Mouse (Mus musculus): ENCODE results near the gene Il31. TPM values are rescaled to one million over a fixed set of nuclear protein-coding genes. Genes with fewer than 3 reads are reported as not detected.

Gene Il31
- not detected in 2 replicates for polyA plus RNA-seq (2014; fragmentation: Nextera tagmentation; extraction: Ambion mirVana)

DNA sequence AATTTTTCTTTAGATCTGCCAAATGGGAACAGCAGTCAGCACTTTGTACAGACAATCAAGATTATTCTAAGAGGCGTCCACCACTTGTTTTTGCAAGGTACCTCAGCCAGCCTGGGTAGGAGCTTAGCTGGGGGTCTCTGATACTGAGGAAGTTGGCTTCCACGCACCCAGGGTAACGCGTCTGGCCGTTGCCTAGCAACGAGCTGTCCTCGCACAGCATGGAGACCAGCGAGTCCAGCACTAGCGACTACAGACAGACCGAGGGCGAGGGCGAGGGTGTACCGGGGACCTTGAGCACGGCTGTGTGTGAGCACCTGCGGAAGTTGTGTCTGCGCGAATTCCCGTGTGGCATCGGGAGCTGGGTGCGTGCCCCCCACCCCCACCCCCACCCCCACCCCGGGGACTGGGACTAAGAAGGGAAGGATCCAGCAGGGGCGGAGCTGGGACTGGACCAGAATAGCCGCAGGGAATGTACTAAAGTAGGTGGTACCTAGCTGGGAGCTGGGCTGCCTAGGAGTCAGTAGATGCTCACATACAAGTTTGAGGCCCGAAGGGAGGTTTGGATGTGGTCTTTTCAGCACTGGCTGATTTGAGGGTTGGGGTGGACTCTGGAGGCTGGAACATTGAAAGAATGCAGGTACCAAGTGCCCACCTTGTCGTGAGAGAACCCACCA lies at the start of gene Il31, which contains the start of gene Lrrc43:
Gene Il31, minus strand, starts transcription at position 378 of the 674 bp plus-strand sequence.
Gene Lrrc43, plus strand, starts transcription at position 194 of the 674 bp plus-strand sequence.
- peak; percentile 54; the same call in 1 of the 2 replicates for ATAC-seq (ENCODE audit: insufficient number of reproducible peaks, low FRiP score, low TSS enrichment, low read depth)
- no peak within 1 kb of the TSS for H3K9ac ChIP-seq (ENCODE audit: low read length)
- 9% methylated on average over 25 of the region's 25 CpGs for WGBS

DNA sequence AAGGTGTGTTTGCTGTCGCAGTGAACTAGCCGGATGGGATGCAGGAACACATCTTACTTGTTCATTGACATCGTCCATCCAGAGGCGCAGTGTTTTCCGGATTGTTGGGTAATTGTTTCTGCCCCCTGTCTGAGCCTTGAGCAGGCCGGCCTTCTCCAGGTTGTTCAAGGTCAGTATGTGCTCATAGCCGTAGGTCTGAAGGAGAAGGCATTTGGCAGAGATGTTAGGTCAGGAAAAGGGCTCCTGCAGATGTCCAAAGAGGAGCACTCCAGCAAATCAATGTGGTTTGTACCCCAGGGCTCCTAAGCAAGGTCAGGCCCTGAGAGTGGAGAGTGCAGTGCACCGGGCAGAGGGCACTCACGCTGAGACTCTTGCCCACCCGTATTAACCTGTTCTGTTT lies 44.5 kb upstream of the Il31 start:
- no peaks in the 10 kb centered on the region for H3K27me3 ChIP-seq (ENCODE audit: control insufficient read depth, insufficient read depth, low read length)
- ATAC-seq (ENCODE audit: insufficient number of reproducible peaks, low FRiP score, low TSS enrichment, low read depth) (no peak), DNase-seq (ENCODE audit: low spot score) (no peak)
- 95% methylated on average over 10 of the region's 10 CpGs for WGBS
- no peak overlapping the region for H3K27ac ChIP-seq (replicated peaks; ENCODE audit: low read depth, low read length)
- no peak overlapping the region for H3K9ac ChIP-seq (ENCODE audit: low read length)
- H3K4me2 ChIP-seq (ENCODE audit: low read depth, severe bottlenecking): no peak overlapping the region
- no peaks in the 10 kb centered on the region for H3K9me3 ChIP-seq (ENCODE audit: control insufficient read depth, low read length)
- H3K36me3 ChIP-seq (ENCODE audit: control insufficient read depth, insufficient read depth, low read length): peaks cover 18% of the 10 kb centered on the region
- H3K4me1 ChIP-seq (ENCODE audit: control insufficient read depth, insufficient read depth, low read length): no peaks in the 10 kb centered on the region
- no peak overlapping the region for H3K4me3 ChIP-seq (ENCODE audit: low read depth, low read length)

More for the DNA sequence above, at the start of gene Il31, which contains the start of gene Lrrc43:
- Histone ChIP-seq H3K36me3 (ENCODE audit: control insufficient read depth, insufficient read depth, low read length) (no peaks in the 10 kb centered on the region), H3K4me1 (ENCODE audit: control insufficient read depth, insufficient read depth, low read length) (peaks cover 11% of the 10 kb centered on the region), H3K4me3 (ENCODE audit: low read depth, low read length) (0 out of 2 replicates have a peak within 1 kb of the TSS, but pooled peaks have one; percentile 5), H3K27me3 (ENCODE audit: control insufficient read depth, insufficient read depth, low read length) (no peaks in the 10 kb centered on the region), H3K9me3 (ENCODE audit: control insufficient read depth, low read length) (no peaks in the 10 kb centered on the region), H3K27ac (replicated peaks; ENCODE audit: low read depth, low read length) (no peak within 1 kb of the TSS), H3K4me2 (ENCODE audit: low read depth, severe bottlenecking) (peak within 1 kb of the TSS; percentile 41)
- peak; percentile 61 for DNase-seq (ENCODE audit: low spot score)

GRCm38 (mm10) chr5:123530056-123530455 lies 40.8 kb upstream of the Il31 start:
- Histone ChIP-seq H3K36me3 (ENCODE audit: control insufficient read depth, insufficient read depth, low read length) (peaks cover 17% of the 10 kb centered on the region), H3K27me3 (ENCODE audit: control insufficient read depth, insufficient read depth, low read length) (no peaks in the 10 kb centered on the region), H3K4me1 (ENCODE audit: control insufficient read depth, insufficient read depth, low read length) (no peaks in the 10 kb centered on the region), H3K9ac (ENCODE audit: low read length) (no peak overlapping the region), H3K9me3 (ENCODE audit: control insufficient read depth, low read length) (no peaks in the 10 kb centered on the region), H3K27ac (replicated peaks; ENCODE audit: low read depth, low read length) (no peak overlapping the region), H3K4me3 (ENCODE audit: low read depth, low read length) (no peak overlapping the region), H3K4me2 (ENCODE audit: low read depth, severe bottlenecking) (no peak overlapping the region)
- ATAC-seq (ENCODE audit: insufficient number of reproducible peaks, low FRiP score, low TSS enrichment, low read depth) (no peak), DNase-seq (ENCODE audit: low spot score) (no peak)
- WGBS: 90% methylated on average over 8 of the region's 8 CpGs

GRCm38 (mm10) chr5:123528641-123529040 lies 39.4 kb upstream of the Il31 start:
- DNase-seq (ENCODE audit: low spot score) (no peak), ATAC-seq (ENCODE audit: insufficient number of reproducible peaks, low FRiP score, low TSS enrichment, low read depth) (no peak)
- H3K4me1 ChIP-seq (ENCODE audit: control insufficient read depth, insufficient read depth, low read length): peaks cover 4% of the 10 kb centered on the region
- no peaks in the 10 kb centered on the region for H3K27me3 ChIP-seq (ENCODE audit: control insufficient read depth, insufficient read depth, low read length)
- H3K9ac ChIP-seq (ENCODE audit: low read length): no peak overlapping the region; the same call in 1 of the 2 replicates
- H3K27ac ChIP-seq (replicated peaks; ENCODE audit: low read depth, low read length): no peak overlapping the region
- 81% methylated on average over 7 of the region's 7 CpGs for WGBS
- H3K36me3 ChIP-seq (ENCODE audit: control insufficient read depth, insufficient read depth, low read length): peaks cover 11% of the 10 kb centered on the region
- H3K4me2 ChIP-seq (ENCODE audit: low read depth, severe bottlenecking): no peak overlapping the region
- no peaks in the 10 kb centered on the region for H3K9me3 ChIP-seq (ENCODE audit: control insufficient read depth, low read length)
- no peak overlapping the region for H3K4me3 ChIP-seq (ENCODE audit: low read depth, low read length)

DNA sequence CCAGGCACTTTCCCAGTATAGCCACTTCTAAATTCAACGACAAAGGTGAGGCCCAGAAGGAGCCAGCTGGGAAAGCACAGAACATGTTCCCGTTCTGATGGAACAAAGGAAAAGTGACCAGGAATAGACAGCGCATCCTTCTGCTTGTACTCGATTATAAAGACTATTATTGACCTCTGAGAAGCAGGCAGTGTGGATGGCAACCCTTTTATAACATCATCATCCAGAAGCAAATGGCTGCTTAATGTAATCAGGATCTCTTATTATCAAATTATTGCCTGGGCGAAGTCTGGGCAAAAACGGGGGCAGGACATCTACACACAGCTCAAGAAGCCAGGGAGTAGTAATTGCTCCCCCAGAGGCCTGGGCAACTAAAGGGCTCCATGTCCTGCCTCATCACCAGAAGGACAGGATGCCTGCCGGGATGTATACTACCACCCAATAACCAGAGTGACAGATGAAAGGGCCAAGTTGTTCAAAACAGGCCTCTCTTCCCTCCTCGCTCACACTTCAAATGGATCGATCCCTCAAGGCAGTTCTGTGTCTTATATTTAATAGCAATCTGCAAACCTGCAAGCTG lies 36.7 kb upstream of the Il31 start:
- DNase-seq (ENCODE audit: low spot score) (no peak), ATAC-seq (ENCODE audit: insufficient number of reproducible peaks, low FRiP score, low TSS enrichment, low read depth) (no peak)
- Histone ChIP-seq H3K9ac (ENCODE audit: low read length) (no peak overlapping the region), H3K9me3 (ENCODE audit: control insufficient read depth, low read length) (no peaks in the 10 kb centered on the region), H3K27ac (replicated peaks; ENCODE audit: low read depth, low read length) (no peak overlapping the region), H3K4me1 (ENCODE audit: control insufficient read depth, insufficient read depth, low read length) (peaks cover 12% of the 10 kb centered on the region), H3K36me3 (ENCODE audit: control insufficient read depth, insufficient read depth, low read length) (0 out of 2 replicates have a peak, but pooled peaks cover 3% of the 10 kb centered on the region), H3K27me3 (ENCODE audit: control insufficient read depth, insufficient read depth, low read length) (no peaks in the 10 kb centered on the region), H3K4me3 (ENCODE audit: low read depth, low read length) (no peak overlapping the region), H3K4me2 (ENCODE audit: low read depth, severe bottlenecking) (no peak overlapping the region)
- 85% methylated on average over 9 of the region's 9 CpGs for WGBS

- 86% methylated on average over 7 of the region's 7 CpGs for WGBS
- peak within 1 kb of the TSS; percentile 94 for H3K4me2 ChIP-seq (ENCODE audit: low read depth, severe bottlenecking)
- peak within 1 kb of the TSS; percentile 95 for H3K4me3 ChIP-seq (ENCODE audit: low read depth, low read length)
- 0 out of 2 replicates have a peak, but pooled peaks cover 3% of the 10 kb centered on the region for H3K36me3 ChIP-seq (ENCODE audit: control insufficient read depth, insufficient read depth, low read length)
- no peaks in the 10 kb centered on the region for H3K9me3 ChIP-seq (ENCODE audit: control insufficient read depth, low read length)
- no peaks in the 10 kb centered on the region for H3K27me3 ChIP-seq (ENCODE audit: control insufficient read depth, insufficient read depth, low read length)
- no peak within 1 kb of the TSS for H3K27ac ChIP-seq (replicated peaks; ENCODE audit: low read depth, low read length)
- H3K4me1 ChIP-seq (ENCODE audit: control insufficient read depth, insufficient read depth, low read length): peaks cover 15% of the 10 kb centered on the region
- no peak within 1 kb of the TSS for H3K9ac ChIP-seq (ENCODE audit: low read length)
- ATAC-seq (ENCODE audit: insufficient number of reproducible peaks, low FRiP score, low TSS enrichment, low read depth) (no peak), DNase-seq (ENCODE audit: low spot score) (no peak)
Observed at GRCm38 (mm10) chr5:123525281-123525680, 36.0 kb upstream of the Il31 start, which contains the start of gene Gm49027. TSS of gene Gm49027 (minus strand) at chr5:123525488.

DNA sequence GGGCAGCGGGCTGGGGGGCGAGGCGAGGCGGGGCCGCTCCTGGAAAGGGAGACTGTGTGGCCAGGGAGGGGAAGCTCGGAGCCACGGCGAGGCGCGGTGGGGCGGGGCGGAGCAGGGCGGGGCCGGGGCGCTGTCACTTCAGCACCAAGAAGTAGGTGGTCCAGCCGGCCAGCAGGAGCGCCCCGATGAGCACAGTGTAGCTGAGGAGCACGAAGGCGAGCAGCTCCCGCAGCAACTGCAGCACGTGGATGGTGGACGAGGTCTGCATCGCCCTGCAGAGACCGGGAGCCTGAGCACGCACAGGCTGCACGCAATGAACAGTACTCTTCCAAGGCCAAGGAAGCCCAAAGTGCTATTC lies 35.1 kb upstream of the Il31 start:
- ATAC-seq (ENCODE audit: insufficient number of reproducible peaks, low FRiP score, low TSS enrichment, low read depth) (peak; percentile 95), DNase-seq (ENCODE audit: low spot score) (peak; percentile 94)
- Histone ChIP-seq H3K4me1 (ENCODE audit: control insufficient read depth, insufficient read depth, low read length) (peaks cover 15% of the 10 kb centered on the region), H3K9me3 (ENCODE audit: control insufficient read depth, low read length) (no peaks in the 10 kb centered on the region), H3K27ac (replicated peaks; ENCODE audit: low read depth, low read length) (no peak overlapping the region), H3K9ac (ENCODE audit: low read length) (no peak overlapping the region), H3K4me2 (ENCODE audit: low read depth, severe bottlenecking) (peak overlapping the region; percentile 94), H3K27me3 (ENCODE audit: control insufficient read depth, insufficient read depth, low read length) (no peaks in the 10 kb centered on the region), H3K4me3 (ENCODE audit: low read depth, low read length) (peak overlapping the region; percentile 95), H3K36me3 (ENCODE audit: control insufficient read depth, insufficient read depth, low read length) (no peaks in the 10 kb centered on the region)
- under 1% methylated on average over 23 of the region's 27 CpGs for WGBS

DNA sequence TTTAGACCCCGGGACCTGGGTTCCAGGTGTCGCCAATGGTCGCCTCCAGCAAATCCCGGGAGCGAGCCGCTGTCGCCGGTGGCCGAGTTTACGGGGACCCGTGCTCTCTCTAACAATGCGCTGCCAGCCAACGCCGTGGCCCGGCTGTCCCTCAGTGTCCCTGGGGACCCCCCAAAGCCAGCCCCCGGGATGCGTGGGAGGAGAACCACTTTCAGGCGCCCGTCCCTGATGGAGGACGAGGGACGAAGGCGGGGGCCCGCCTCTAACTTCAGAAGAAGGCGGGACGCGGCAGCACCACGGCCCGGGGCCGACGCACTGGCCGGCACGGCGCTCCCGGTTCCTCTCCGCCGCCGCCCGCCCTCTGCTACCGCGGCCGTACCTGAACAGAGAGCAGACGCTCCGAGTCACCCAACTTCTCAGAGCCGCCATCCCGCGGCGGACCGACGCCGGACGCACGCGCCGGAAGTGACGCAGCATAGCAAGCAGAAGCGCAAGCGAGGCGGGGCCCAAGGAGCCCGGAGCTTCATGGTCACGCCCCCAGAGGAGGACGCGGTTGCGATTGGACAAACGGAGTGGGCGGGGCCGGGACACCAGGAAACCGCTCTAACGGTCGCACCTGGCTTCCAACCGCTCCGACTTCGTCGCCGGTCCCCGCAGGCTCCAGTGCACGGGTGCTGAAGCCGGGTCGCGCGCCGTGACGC lies 34.6 kb upstream of the Il31 start, which contains the start of gene Diablo:
Gene Diablo, minus strand, starts transcription at position 485 of the 701 bp plus-strand sequence.
- Histone ChIP-seq H3K4me1 (ENCODE audit: control insufficient read depth, insufficient read depth, low read length) (peaks cover 15% of the 10 kb centered on the region), H3K9ac (ENCODE audit: low read length) (peak within 1 kb of the TSS; percentile 87), H3K27ac (replicated peaks; ENCODE audit: low read depth, low read length) (0 out of 2 replicates have a peak within 1 kb of the TSS, but pooled peaks have one; percentile 30), H3K4me2 (ENCODE audit: low read depth, severe bottlenecking) (peak within 1 kb of the TSS; percentile 94), H3K27me3 (ENCODE audit: control insufficient read depth, insufficient read depth, low read length) (no peaks in the 10 kb centered on the region), H3K4me3 (ENCODE audit: low read depth, low read length) (peak within 1 kb of the TSS; percentile 95), H3K36me3 (ENCODE audit: control insufficient read depth, insufficient read depth, low read length) (no peaks in the 10 kb centered on the region), H3K9me3 (ENCODE audit: control insufficient read depth, low read length) (no peaks in the 10 kb centered on the region)
- peak; percentile 99 for DNase-seq (ENCODE audit: low spot score)
- ATAC-seq (ENCODE audit: insufficient number of reproducible peaks, low FRiP score, low TSS enrichment, low read depth): peak; percentile 96
- under 1% methylated on average over 75 of the region's 82 CpGs for whole genome bisulfite sequencing
